Mouse (Mus musculus): ENCODE measurements around the gene Arid2.

GRCm38 (mm10) chr15:96238071-96238470 lies 49.2 kb upstream of the Arid2 start:
- TF ChIP-seq GATA1 (IDR thresholded peaks at IDR 0.05; ENCODE audit: borderline replicate concordance, low read length) (no peak), FLI1 (IDR thresholded peaks at IDR 0.05; ENCODE audit: low read length) (no peak)
